Mouse (Mus musculus) megakaryocyte, embryonic 14.5 days (primary cell): ENCODE measurements around the gene Wipi1.

Source experiments
- FLI1 ChIP-seq: IDR thresholded peaks from 2 replicates; pipeline ENCODE4 v1.6.1; 2012; ENCODE audit warnings: low read length, inconsistent platforms, mixed read lengths
- GATA1 ChIP-seq: IDR thresholded peaks from 3 replicates; pipeline ENCODE4 v1.6.1; 2012; ENCODE audit warnings: mixed read lengths, low read length, inconsistent platforms, borderline replicate concordance

DNA sequence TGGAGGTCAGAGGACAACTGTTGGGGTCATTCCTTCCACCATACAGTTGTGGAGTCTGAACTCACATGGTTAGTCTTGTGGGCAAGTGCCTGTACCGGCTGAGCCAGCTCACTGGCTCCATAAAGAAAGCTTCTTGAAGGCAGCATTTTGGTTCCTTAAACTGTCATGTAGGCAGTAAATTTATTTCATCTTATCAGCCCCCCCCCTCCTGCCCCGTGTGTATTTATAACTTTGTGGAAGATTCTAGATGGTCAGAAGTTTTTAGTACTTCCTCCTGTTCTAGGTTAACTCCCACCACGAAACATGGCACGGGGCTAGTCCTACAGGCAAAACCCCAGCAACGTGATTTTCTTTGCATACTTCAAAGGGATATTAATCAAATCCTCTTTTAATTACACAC lies 86.9 kb downstream of the Wipi1 start:
- TF ChIP-seq GATA1 (no peak), FLI1 (no peak)
